Mouse (Mus musculus) liver, embryonic 14.5 days (tissue): ENCODE data around the gene Zfp787. TPM values are rescaled to one million over a fixed set of nuclear protein-coding genes. Genes with fewer than 3 reads are reported as not detected.

Source experiments
- ATAC-seq: fragments of 200-750 bp; cut with Nextera tagmentation; 2 replicates; pipeline ENCODE4 v1.8.0; 2017; ENCODE audit warnings: moderate number of reproducible peaks, mild to moderate bottlenecking, moderate library complexity; ENCODE audit not compliant: insufficient read depth
- DNase-seq, 3 experiments: peaks; one replicate each; pipeline ENCODE4 v3.0.0-alpha.2; 2012 to 2013; ENCODE audit warnings: low read depth in 3 of 3, low spot score in 3 of 3
- H3K27ac ChIP-seq: fragments of 300-500 bp; sonication (generic); 2 replicates; pipeline ENCODE4 v1.5.1; 2014; ENCODE audit warnings: moderate library complexity, mild to moderate bottlenecking, control low read depth, inconsistent platforms
- H3K27me3 ChIP-seq: fragments of 300-500 bp; sonication (generic); 2 replicates; pipeline ENCODE4 v1.6.1; 2014; ENCODE audit warnings: mild to moderate bottlenecking, low read length, moderate library complexity; ENCODE audit not compliant: control insufficient read depth, insufficient read depth
- H3K36me3 ChIP-seq: fragments of 300-500 bp; sonication (generic); replicated peaks from 2 replicates; pipeline ENCODE4 v1.6.1; 2014; ENCODE audit warnings: low read depth; ENCODE audit not compliant: control insufficient read depth, insufficient read depth
- H3K4me1 ChIP-seq, 2 experiments: fragments of 200-500 bp in 1 of 2; fragments of 300-500 bp in 1 of 2; sonication (generic) in 1 of 2; replicated peaks; 2 replicates each; pipeline ENCODE4 v1.6.1; 2012 to 2014; ENCODE audit warnings: antibody characterized with exemption in 1 of 2, inconsistent platforms in 1 of 2, low read length in 1 of 2; ENCODE audit not compliant: control insufficient read depth in 2 of 2, insufficient read depth in 2 of 2
- H3K4me2 ChIP-seq: fragments of 300-500 bp; sonication (generic); 2 replicates; pipeline ENCODE4 v1.6.1; 2014; ENCODE audit warnings: low read depth, mild to moderate bottlenecking, control low read depth, moderate library complexity
- H3K4me3 ChIP-seq, 2 experiments: fragments of 200-500 bp in 1 of 2; fragments of 300-500 bp in 1 of 2; sonication (generic) in 1 of 2; 2 replicates each; pipeline ENCODE4 v1.5.1; 2012 to 2014; ENCODE audit warnings: low read depth in 2 of 2, low read length in 2 of 2, mild to moderate bottlenecking in 2 of 2, control low read depth in 1 of 2, inconsistent platforms in 1 of 2, moderate library complexity in 1 of 2; ENCODE audit not compliant: insufficient read depth in 1 of 2
- H3K9ac ChIP-seq: fragments of 300-500 bp; sonication (generic); replicated peaks from 2 replicates; pipeline ENCODE4 v1.6.1; 2014; ENCODE audit warnings: mild to moderate bottlenecking, control low read depth, moderate library complexity
- H3K9me3 ChIP-seq: fragments of 300-500 bp; sonication (generic); 2 replicates; pipeline ENCODE4 v1.6.1; 2016; ENCODE audit warnings: low read length, mixed read lengths; ENCODE audit not compliant: control insufficient read depth
- CTCF ChIP-seq: IDR thresholded peaks from 2 replicates; pipeline ENCODE4 v1.5.1; 2016; ENCODE audit warnings: antibody characterized with exemption, low read depth, control low read depth
- EP300 ChIP-seq: IDR thresholded peaks from 2 replicates; pipeline ENCODE4 v1.6.1; 2016; ENCODE audit warnings: antibody characterized with exemption, low read depth
- WGBS: fragments of 180-500 bp; shearing (Covaris S2); extraction: QIAGEN DNeasy Blood & Tissue Kit; methylation state at CpG from one replicate; pipeline ENCODE4 v1.1.7; 2014; ENCODE audit not compliant: insufficient replicate concordance; 5-methylcytosine and 5-hydroxymethylcytosine counted together
- polyA plus RNA-seq, 2 experiments: library from polyadenylated mRNA; depleted of rRNA in 1 of 2; stranded (reverse) in 1 of 2; unstranded in 1 of 2; fragments of >200 nt; fragmentation: Nextera tagmentation in 1 of 2; extraction: Ambion mirVana in 1 of 2; gene quantifications; 2 replicates each; pipeline versions ENCODE4 v1.2.1 to v1.2.3; 2012 to 2014

Zfp787 gene
- polyA plus RNA-seq, 2 experiments, result 6.7 to 12.5 TPM

DNA sequence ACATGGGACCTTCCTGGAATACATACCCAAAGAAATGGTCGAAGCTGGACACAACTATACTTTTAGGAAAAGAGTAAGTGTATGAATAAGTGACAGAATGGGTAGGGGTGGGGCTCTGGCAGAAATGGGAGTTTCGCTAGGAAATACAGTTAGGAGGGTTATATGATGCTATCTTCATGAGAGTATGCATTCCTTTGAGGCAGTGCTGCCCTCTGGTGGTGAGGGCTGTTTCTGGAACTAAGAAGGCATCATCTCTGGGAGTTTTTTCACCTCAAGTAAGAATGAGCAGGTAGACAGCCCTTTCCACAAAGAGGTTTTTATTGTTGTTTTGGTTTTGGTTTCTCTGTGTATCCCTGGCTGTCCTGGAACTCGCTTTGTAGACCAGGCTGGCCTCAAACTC is 35.6 kb upstream of the Zfp787 start:
- Histone ChIP-seq H3K4me3 (no peak overlapping the region), H3K27ac (no peak overlapping the region), H3K9me3 (no peaks in the 10 kb centered on the region), H3K4me2 (no peak overlapping the region), H3K9ac (no peak overlapping the region), H3K36me3 (no peaks in the 10 kb centered on the region; the same call in 1 of the 2 replicates), H3K27me3 (no peaks in the 10 kb centered on the region), H3K4me1 (no peaks in the 10 kb centered on the region)
- 25% methylated on average over 3 of the region's 3 CpGs for WGBS
- DNase-seq (peak in 2 of 3 experiments; percentile 51 to 55), ATAC-seq (no peak)
- TF ChIP-seq CTCF (peak; percentile 80), EP300 (no peak)

DNA sequence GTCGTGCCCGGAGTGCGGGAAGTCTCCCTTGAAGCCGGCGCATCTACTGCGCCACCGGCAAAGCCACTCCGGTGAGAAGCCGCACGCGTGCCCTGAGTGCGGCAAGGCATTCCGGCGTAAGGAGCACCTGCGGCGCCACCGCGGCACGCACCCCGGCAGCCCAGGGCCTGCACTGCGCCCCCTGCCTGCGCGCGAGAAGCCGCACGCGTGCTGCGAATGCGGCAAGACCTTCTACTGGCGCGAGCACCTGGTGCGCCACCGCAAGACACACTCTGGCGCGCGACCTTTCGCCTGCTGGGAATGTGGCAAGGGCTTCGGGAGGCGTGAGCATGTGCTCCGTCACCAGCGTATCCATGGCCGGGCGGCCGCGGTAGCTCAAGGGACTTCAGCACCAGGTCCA is 33.7 kb upstream of the Zfp787 start:
- TF ChIP-seq CTCF, result peak; percentile 34; the same call in 1 of the 2 replicates
- no peak for TF ChIP-seq EP300
- no peaks in the 10 kb centered on the region; the same call in 1 of the 2 replicates for H3K36me3 ChIP-seq
- no peak for DNase-seq
- WGBS, result 53% methylated on average over 45 of the region's 45 CpGs
- H3K27ac ChIP-seq, result no peak overlapping the region
- ATAC-seq, result no peak
- H3K4me1 ChIP-seq, result no peaks in the 10 kb centered on the region
- no peak overlapping the region for H3K4me3 ChIP-seq
- H3K27me3 ChIP-seq, result no peaks in the 10 kb centered on the region
- H3K4me2 ChIP-seq, result no peak overlapping the region
- H3K9ac ChIP-seq, result no peak overlapping the region
- H3K9me3 ChIP-seq, result no peaks in the 10 kb centered on the region

DNA sequence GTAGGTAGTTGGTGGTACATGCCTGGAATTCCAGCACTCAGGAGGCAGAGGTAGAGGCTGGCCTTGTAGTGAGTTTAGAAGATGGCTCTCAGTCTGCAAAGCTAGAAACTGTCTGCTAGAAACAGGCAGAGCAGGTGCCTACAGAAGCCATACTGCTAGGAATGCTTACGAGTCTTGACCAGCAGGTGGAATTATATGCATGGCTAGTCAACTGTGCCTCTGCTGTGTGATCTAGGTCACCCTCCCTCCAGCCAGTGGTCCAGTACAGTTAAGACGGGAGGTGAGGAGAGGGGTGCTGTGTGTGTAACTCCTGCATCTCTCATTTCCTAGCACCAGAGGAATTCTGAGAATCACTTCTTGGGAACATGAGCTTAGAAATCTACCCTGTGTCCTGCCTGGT is 31.0 kb upstream of the Zfp787 start:
- no peak overlapping the region for H3K4me2 ChIP-seq

DNA sequence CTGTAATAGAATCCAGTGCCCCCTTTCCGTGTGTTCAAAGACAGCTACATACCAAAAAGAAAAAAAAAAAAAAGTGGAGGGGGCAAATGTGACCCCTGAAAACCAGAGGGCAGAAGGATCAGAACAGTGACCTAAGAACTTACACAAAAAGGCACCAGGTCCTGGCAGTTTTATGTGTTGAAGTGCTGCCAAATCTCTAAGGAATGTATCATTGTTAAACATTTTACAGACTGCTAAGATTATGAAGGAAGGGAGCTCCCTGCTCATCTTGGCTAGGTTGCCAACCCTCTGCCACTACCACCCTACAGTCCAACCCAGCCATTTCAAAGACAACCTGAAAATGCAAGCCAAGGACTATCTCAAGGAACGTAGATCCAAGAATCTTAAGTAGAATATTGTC is 30.4 kb upstream of the Zfp787 start:
- Histone ChIP-seq H3K27me3 (no peaks in the 10 kb centered on the region), H3K4me2 (no peak overlapping the region), H3K9ac (no peak overlapping the region), H3K9me3 (no peaks in the 10 kb centered on the region), H3K36me3 (no peaks in the 10 kb centered on the region; the same call in 1 of the 2 replicates), H3K4me1 (0 out of 4 replicates have a peak, but pooled peaks cover 0 to 4% of the 10 kb centered on the region in 2 experiments), H3K4me3 (no peak overlapping the region), H3K27ac (no peak overlapping the region)
- DNase-seq (no peak), ATAC-seq (no peak)
- no peak for TF ChIP-seq CTCF
- no peak for TF ChIP-seq EP300
- 50% methylated on average over 2 of the region's 2 CpGs for WGBS

More for the DNA sequence above, 31.0 kb upstream of the Zfp787 start:
- 70% methylated on average over 2 of the region's 2 CpGs for WGBS
- H3K4me1 ChIP-seq, result 0 out of 4 replicates have a peak, but pooled peaks cover 0 to 4% of the 10 kb centered on the region in 2 experiments
- DNase-seq (no peak), ATAC-seq (no peak)
- H3K4me3 ChIP-seq, result no peak overlapping the region
- no peaks in the 10 kb centered on the region for H3K9me3 ChIP-seq
- TF ChIP-seq CTCF (no peak), EP300 (no peak)
- no peaks in the 10 kb centered on the region for H3K27me3 ChIP-seq
- no peak overlapping the region for H3K27ac ChIP-seq
- H3K9ac ChIP-seq, result no peak overlapping the region
- no peaks in the 10 kb centered on the region; the same call in 1 of the 2 replicates for H3K36me3 ChIP-seq

DNA sequence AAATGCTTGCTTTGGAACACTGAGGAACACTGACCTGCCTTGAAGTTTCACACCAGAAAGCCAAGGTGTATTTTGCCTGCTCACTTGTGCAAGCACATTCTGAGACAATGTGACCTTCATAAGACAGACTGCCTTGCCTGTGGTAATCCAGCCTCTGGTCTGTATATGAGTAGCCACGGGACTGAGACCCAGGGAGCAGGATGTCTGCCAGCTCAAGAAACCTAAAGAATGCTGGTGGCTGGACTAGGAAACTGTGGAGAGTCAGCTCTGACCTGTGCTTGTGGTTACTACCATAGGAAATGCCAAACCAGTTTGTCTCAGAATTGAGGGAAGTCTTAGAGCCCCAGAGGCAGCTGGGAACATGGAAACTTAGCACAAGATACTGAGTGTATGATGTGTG is 29.6 kb upstream of the Zfp787 start:
- DNase-seq (no peak), ATAC-seq (no peak)
- H3K27ac ChIP-seq, result no peak overlapping the region
- H3K4me1 ChIP-seq, result 0 out of 4 replicates have a peak, but pooled peaks cover 0 to 4% of the 10 kb centered on the region in 2 experiments
- no peak overlapping the region for H3K4me3 ChIP-seq
- no peak overlapping the region for H3K9ac ChIP-seq
- H3K36me3 ChIP-seq, result no peaks in the 10 kb centered on the region; the same call in 1 of the 2 replicates
- no peak for TF ChIP-seq CTCF
- no peak for TF ChIP-seq EP300
- 57% methylated on average over 1 of the region's 1 CpGs for WGBS
- no peaks in the 10 kb centered on the region for H3K9me3 ChIP-seq
- no peak overlapping the region for H3K4me2 ChIP-seq
- H3K27me3 ChIP-seq, result no peaks in the 10 kb centered on the region
